Comparison of ENCODE assay signal across 8 mouse cellular contexts in the genomic region with DNA sequence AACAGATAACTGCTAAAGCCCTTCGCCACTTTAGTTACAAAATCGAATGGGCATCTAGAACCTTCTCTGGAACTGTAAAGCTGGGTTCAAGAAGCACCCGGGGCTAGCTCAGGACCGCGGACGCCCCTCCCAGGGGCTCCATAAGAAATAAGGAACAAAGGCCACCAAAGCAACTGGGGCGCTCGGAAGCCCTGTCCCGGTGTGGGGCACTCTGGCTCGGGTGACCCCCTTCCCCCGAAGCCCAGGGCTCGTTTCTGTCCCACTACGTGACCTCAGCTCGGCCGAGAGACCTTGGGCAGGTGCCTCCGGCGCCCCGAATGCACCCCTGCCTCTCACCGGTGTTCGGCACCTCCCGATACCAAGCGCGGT. TPM values are rescaled to one million over a fixed set of nuclear protein-coding genes. Genes with fewer than 3 reads are reported as not detected.
DNase-seq lines count a peak whose midpoint lies in the region; ATAC-seq and TF ChIP-seq lines count a peak whose summit lies in the region.

No protein-coding gene starts in this region.

- H3K9ac ChIP-seq in hindbrain, embryonic 15.5 days = peak overlapping the region; percentile 84
- H3K9ac ChIP-seq in midbrain, embryonic 15.5 days = peak overlapping the region; percentile 86

- ATAC-seq in hindbrain, embryonic 15.5 days (ENCODE audit: low FRiP score, low read depth) = no peak; the same call in 1 of the 2 replicates
- peak; percentile 58 for ATAC-seq in midbrain, embryonic 15.5 days (replicated peaks)

- TF ChIP-seq POLR2A in kidney, adult 2 months (IDR thresholded peaks at IDR 0.05; ENCODE audit: low read depth, low read length) = no peak
- TF ChIP-seq POLR2A in bone marrow macrophage, adult 2 months (IDR thresholded peaks at IDR 0.05; ENCODE audit: borderline replicate concordance, low read depth, low read length) = no peak

- no peak for DNase-seq in kidney, adult 2 months
- no peak for DNase-seq in kidney, postnatal 10 days
- no peak for DNase-seq in urinary bladder, postnatal 36 days (ENCODE audit: low spot score in 2 of 2)
- DNase-seq in gastrocnemius, postnatal 14 days = no peak
- DNase-seq in cerebellum, adult 11 months = no peak

- H3K4me3 ChIP-seq in kidney, adult 2 months (ENCODE audit: insufficient read depth, low read depth, low read length) = peak overlapping the region; percentile 94
- H3K4me3 ChIP-seq in bone marrow macrophage, adult 2 months (ENCODE audit: insufficient read depth, low read length) = peak overlapping the region; percentile 71
- peak overlapping the region; percentile 63 for H3K4me3 ChIP-seq in hindbrain, embryonic 15.5 days
- peak overlapping the region; percentile 81 for H3K4me3 ChIP-seq in midbrain, embryonic 15.5 days

- TF ChIP-seq CTCF in kidney, adult 2 months (conservative IDR thresholded peaks at IDR 0.05; ENCODE audit: insufficient read depth, insufficient read length, low read depth, low read length) = no peak
- TF ChIP-seq CTCF in bone marrow macrophage, adult 2 months (IDR thresholded peaks at IDR 0.05; ENCODE audit: low read depth, low read length) = no peak

- peak overlapping the region; percentile 97 for H3K27ac ChIP-seq in kidney, adult 2 months (ENCODE audit: insufficient read depth, low read depth, low read length)
- H3K27ac ChIP-seq in bone marrow macrophage, adult 2 months (ENCODE audit: insufficient read depth, low read depth, low read length) = peak overlapping the region; percentile 8
- H3K27ac ChIP-seq in hindbrain, embryonic 15.5 days (replicated peaks) = peak overlapping the region; percentile 85
- H3K27ac ChIP-seq in midbrain, embryonic 15.5 days = peak overlapping the region; percentile 86

- H3K27me3 ChIP-seq in kidney, adult 2 months (replicated peaks; ENCODE audit: control insufficient read depth, insufficient read depth, low read length) = no peaks in the 10 kb centered on the region
- no peaks in the 10 kb centered on the region for H3K27me3 ChIP-seq in hindbrain, embryonic 15.5 days
- no peaks in the 10 kb centered on the region for H3K27me3 ChIP-seq in midbrain, embryonic 15.5 days (replicated peaks)

- intact Hi-C loops in gastrocnemius, postnatal 14 days (cut with DNase I; ENCODE audit: low total_unique reads) = no loop called here

- peaks cover 3% of the 10 kb centered on the region; the same call in 1 of the 2 replicates for H3K36me3 ChIP-seq in kidney, adult 2 months (ENCODE audit: control insufficient read depth, insufficient read depth, low read length)
- peaks cover 18% of the 10 kb centered on the region for H3K36me3 ChIP-seq in hindbrain, embryonic 15.5 days
- peaks cover 21% of the 10 kb centered on the region for H3K36me3 ChIP-seq in midbrain, embryonic 15.5 days (replicated peaks)

- peak overlapping the region; percentile 71 for H3K4me2 ChIP-seq in hindbrain, embryonic 15.5 days
- peak overlapping the region; percentile 82 for H3K4me2 ChIP-seq in midbrain, embryonic 15.5 days

- H3K9me3 ChIP-seq in hindbrain, embryonic 15.5 days = no peaks in the 10 kb centered on the region
- no peaks in the 10 kb centered on the region for H3K9me3 ChIP-seq in midbrain, embryonic 15.5 days

- WGBS in kidney, adult 2 months = under 1% methylated on average over 23 of the region's 23 CpGs
- under 1% methylated on average over 23 of the region's 23 CpGs for WGBS in hindbrain, embryonic 15.5 days
- WGBS in midbrain, embryonic 15.5 days = under 1% methylated on average over 23 of the region's 23 CpGs

- H3K4me1 ChIP-seq in kidney, adult 2 months (ENCODE audit: control insufficient read depth, insufficient read depth, low read length) = peaks cover 25% of the 10 kb centered on the region
- H3K4me1 ChIP-seq in bone marrow macrophage, adult 2 months (ENCODE audit: control insufficient read depth, insufficient read depth, low read length) = peaks cover 15% of the 10 kb centered on the region
- H3K4me1 ChIP-seq in hindbrain, embryonic 15.5 days (replicated peaks) = peaks cover 25% of the 10 kb centered on the region
- peaks cover 26% of the 10 kb centered on the region for H3K4me1 ChIP-seq in midbrain, embryonic 15.5 days

RNA-seq across cellular contexts. Expression of a gene that starts 0.4 kb away (rescaled TPM):
- 632 and 646 TPM in 2 replicates for polyA plus RNA-seq in kidney, adult 2 months (2012; rRNA removed)
- polyA plus RNA-seq in bone marrow macrophage, adult 2 months (2012; ENCODE audit: insufficient read depth, insufficient read length, missing spikeins) = 315 and 361 TPM in 2 replicates
- 352 and 391 TPM in 2 replicates for polyA plus RNA-seq in hindbrain, embryonic 15.5 days (2015; fragmentation: Nextera tagmentation; extraction: Ambion mirVana)
- polyA plus RNA-seq in midbrain, embryonic 15.5 days (2015; fragmentation: Nextera tagmentation; extraction: Ambion mirVana) = 309 and 330 TPM in 2 replicates
- 100 to 1,000 TPM; 417 to 454 TPM for total RNA-seq in gastrocnemius, postnatal 14 days (2021)

RNA-seq across cellular contexts. Expression of a gene that starts 15.0 kb away (rescaled TPM):
- 316 and 376 TPM in 2 replicates for polyA plus RNA-seq in kidney, adult 2 months (2012; rRNA removed)
- 206 and 221 TPM in 2 replicates for polyA plus RNA-seq in bone marrow macrophage, adult 2 months (2012; ENCODE audit: insufficient read depth, insufficient read length, missing spikeins)
- 367 and 377 TPM in 2 replicates for polyA plus RNA-seq in hindbrain, embryonic 15.5 days (2015; fragmentation: Nextera tagmentation; extraction: Ambion mirVana)
- 322 and 335 TPM in 2 replicates for polyA plus RNA-seq in midbrain, embryonic 15.5 days (2015; fragmentation: Nextera tagmentation; extraction: Ambion mirVana)
- 100 to 1,000 TPM; 141 to 147 TPM for total RNA-seq in gastrocnemius, postnatal 14 days (2021)

RNA-seq across cellular contexts. Expression of a gene that starts 15.0 kb away (rescaled TPM):
- 0.45 and 0.52 TPM in 2 replicates for polyA plus RNA-seq in kidney, adult 2 months (2012; rRNA removed)
- 2.5 and 5.3 TPM in 2 replicates for polyA plus RNA-seq in bone marrow macrophage, adult 2 months (2012; ENCODE audit: insufficient read depth, insufficient read length, missing spikeins)
- 1.9 and 2.0 TPM in 2 replicates for polyA plus RNA-seq in hindbrain, embryonic 15.5 days (2015; fragmentation: Nextera tagmentation; extraction: Ambion mirVana)
- 1.2 and 1.5 TPM in 2 replicates for polyA plus RNA-seq in midbrain, embryonic 15.5 days (2015; fragmentation: Nextera tagmentation; extraction: Ambion mirVana)
- total RNA-seq in gastrocnemius, postnatal 14 days (2021) = 1 to 10 TPM; 2.0 to 2.8 TPM

RNA-seq across cellular contexts. Expression of a gene that starts 15.0 kb away (rescaled TPM):
- polyA plus RNA-seq in kidney, adult 2 months (2012; rRNA removed) = 200 and 242 TPM in 2 replicates
- 168 and 171 TPM in 2 replicates for polyA plus RNA-seq in bone marrow macrophage, adult 2 months (2012; ENCODE audit: insufficient read depth, insufficient read length, missing spikeins)
- polyA plus RNA-seq in hindbrain, embryonic 15.5 days (2015; fragmentation: Nextera tagmentation; extraction: Ambion mirVana) = 27.9 and 29.5 TPM in 2 replicates
- 25.4 and 27.2 TPM in 2 replicates for polyA plus RNA-seq in midbrain, embryonic 15.5 days (2015; fragmentation: Nextera tagmentation; extraction: Ambion mirVana)
- 10 to 100 TPM; 19.3 to 20.4 TPM for total RNA-seq in gastrocnemius, postnatal 14 days (2021)

RNA-seq across cellular contexts. Expression of a gene that starts 26.3 kb away (rescaled TPM):
- 60.9 and 74.8 TPM in 2 replicates for polyA plus RNA-seq in kidney, adult 2 months (2012; rRNA removed)
- 0.39 and 0.78 TPM in 2 replicates for polyA plus RNA-seq in bone marrow macrophage, adult 2 months (2012; ENCODE audit: insufficient read depth, insufficient read length, missing spikeins)
- 2.5 and 2.6 TPM in 2 replicates for polyA plus RNA-seq in hindbrain, embryonic 15.5 days (2015; fragmentation: Nextera tagmentation; extraction: Ambion mirVana)
- 1.7 and 2.0 TPM in 2 replicates for polyA plus RNA-seq in midbrain, embryonic 15.5 days (2015; fragmentation: Nextera tagmentation; extraction: Ambion mirVana)
- 10 to 100 TPM; 11.4 to 12.9 TPM for total RNA-seq in gastrocnemius, postnatal 14 days (2021)

Comparison
In these comparisons a context has a peak if more than half of its experiments do, and no peak if none do; other contexts are left out.
1. H3K27ac ChIP-seq: peak in every context shown above with its lines; median percentile 97 in kidney, adult 2 months; 86 in midbrain, embryonic 15.5 days; 85 in hindbrain, embryonic 15.5 days; 8 in bone marrow macrophage, adult 2 months.